Mouse (Mus musculus) MEL (cell line): ENCODE measurements around the gene Erlec1. TPM values are rescaled to one million over a fixed set of nuclear protein-coding genes. Genes with fewer than 3 reads are reported as not detected.
A peak's percentile ranks its signal among the peaks of the same experiment; 100 is the strongest.

Source experiments
- DNase-seq: peaks from one replicate; pipeline ENCODE4 v3.0.0; 2011; ENCODE audit warnings: low read depth, low spot score
- H3K27ac ChIP-seq: 2 replicates; pipeline ENCODE4 v1.5.1; 2012; ENCODE audit warnings: low read depth, mild to moderate bottlenecking, control low read depth, low read length, moderate library complexity; ENCODE audit not compliant: control insufficient read depth
- H3K27me3 ChIP-seq, 2 experiments: fragments of 150-350 bp in 1 of 2; sonication (generic) in 1 of 2; 2 replicates each; pipeline ENCODE4 v1.6.1; 2012; ENCODE audit warnings: low read length in 2 of 2, mild to moderate bottlenecking in 2 of 2, improper control_type of control experiment in 1 of 2, moderate library complexity in 1 of 2; ENCODE audit not compliant: insufficient read depth in 2 of 2, control insufficient read depth in 1 of 2
- H3K36me3 ChIP-seq, 2 experiments: 2 replicates each; pipeline ENCODE4 v1.6.1; 2012 to 2014; ENCODE audit warnings: low read length in 2 of 2, improper control_type of control experiment in 1 of 2, inconsistent platforms in 1 of 2, mild to moderate bottlenecking in 1 of 2; ENCODE audit not compliant: insufficient read depth in 2 of 2, control insufficient read depth in 1 of 2
- H3K4me1 ChIP-seq, 2 experiments: fragments of 150-350 bp in 1 of 2; sonication (generic) in 1 of 2; 2 replicates each; pipeline ENCODE4 v1.6.1; 2012; ENCODE audit warnings: low read length in 2 of 2, improper control_type of control experiment in 1 of 2, mild to moderate bottlenecking in 1 of 2; ENCODE audit not compliant: insufficient read depth in 2 of 2, control insufficient read depth in 1 of 2
- H3K4me3 ChIP-seq, 2 experiments: fragments of 150-350 bp in 1 of 2; sonication (generic) in 1 of 2; 2 replicates each; pipeline ENCODE4 v1.5.1; 2012; ENCODE audit warnings: low read depth in 2 of 2, low read length in 2 of 2, mild to moderate bottlenecking in 2 of 2, moderate library complexity in 2 of 2, control low read depth in 1 of 2, improper control_type of control experiment in 1 of 2; ENCODE audit not compliant: control insufficient read depth in 1 of 2, insufficient read depth in 1 of 2
- H3K79me2 ChIP-seq: 2 replicates; pipeline ENCODE4 v1.6.1; 2012; ENCODE audit warnings: mild to moderate bottlenecking, low read length, moderate library complexity; ENCODE audit not compliant: control insufficient read depth, poor library complexity, insufficient read depth
- H3K9ac ChIP-seq: 2 replicates; pipeline ENCODE4 v1.6.1; 2012; ENCODE audit warnings: low read depth, mild to moderate bottlenecking, control low read depth, low read length, moderate library complexity; ENCODE audit not compliant: control insufficient read depth, poor library complexity, severe bottlenecking
- H3K9me3 ChIP-seq: fragments of 150-350 bp; sonication (generic); replicated peaks from 2 replicates; pipeline ENCODE4 v1.6.1; 2012; ENCODE audit warnings: mild to moderate bottlenecking, low read length, improper control_type of control experiment, moderate library complexity; ENCODE audit not compliant: insufficient read depth
- CHD1 ChIP-seq: IDR thresholded peaks from 2 replicates; pipeline ENCODE4 v1.6.1; 2012; ENCODE audit warnings: low read depth, mild to moderate bottlenecking, inconsistent platforms, low read length, improper control_type of control experiment
- CHD2 ChIP-seq: IDR thresholded peaks from 2 replicates; pipeline ENCODE4 v1.6.1; 2011; ENCODE audit warnings: low read length, improper control_type of control experiment
- CTCF ChIP-seq, 3 experiments: IDR thresholded peaks in 2 of 3; conservative IDR thresholded peaks in 1 of 3; 2 replicates each; pipeline ENCODE4 v1.5.1; 2011 to 2012; ENCODE audit warnings: low read length in 3 of 3, low read depth in 2 of 3, mild to moderate bottlenecking in 2 of 3, improper control_type of control experiment in 1 of 3, inconsistent platforms in 1 of 3, mixed read lengths in 1 of 3, moderate library complexity in 1 of 3; ENCODE audit not compliant: control insufficient read depth in 1 of 3, insufficient read depth in 1 of 3, poor library complexity in 1 of 3, severe bottlenecking in 1 of 3
- E2F4 ChIP-seq: IDR thresholded peaks from 2 replicates; pipeline ENCODE4 v1.6.1; 2011; ENCODE audit warnings: low read depth, low read length, improper control_type of control experiment, borderline replicate concordance
- EP300 ChIP-seq, 2 experiments: IDR thresholded peaks; 2 replicates each; pipeline ENCODE4 v1.6.1; 2011; ENCODE audit warnings: improper control_type of control experiment in 2 of 2, low read length in 2 of 2, low read depth in 1 of 2, mild to moderate bottlenecking in 1 of 2
- ETS1 ChIP-seq: IDR thresholded peaks from 2 replicates; pipeline ENCODE4 v1.6.1; 2012; ENCODE audit warnings: low read depth, mild to moderate bottlenecking, inconsistent platforms, low read length, improper control_type of control experiment, moderate library complexity
- GABPA ChIP-seq: IDR thresholded peaks from 2 replicates; pipeline ENCODE4 v1.6.1; 2012; ENCODE audit warnings: low read depth, mild to moderate bottlenecking, inconsistent platforms, low read length, improper control_type of control experiment, moderate library complexity
- GATA1 ChIP-seq: IDR thresholded peaks from 2 replicates; pipeline ENCODE4 v1.6.1; 2011; ENCODE audit warnings: low read depth, low read length, improper control_type of control experiment
- HCFC1 ChIP-seq: IDR thresholded peaks from 2 replicates; pipeline ENCODE4 v1.6.1; 2012; ENCODE audit warnings: low read depth, mild to moderate bottlenecking, inconsistent platforms, low read length, improper control_type of control experiment, moderate library complexity
- JUND ChIP-seq: IDR thresholded peaks from 2 replicates; pipeline ENCODE4 v1.6.1; 2011; ENCODE audit warnings: low read depth, mild to moderate bottlenecking, improper control_type of control experiment, low read length
- KAT2A ChIP-seq: conservative IDR thresholded peaks from 2 replicates; pipeline ENCODE4 v1.6.1; 2012; ENCODE audit warnings: low read depth, low read length, improper control_type of control experiment, inconsistent platforms
- MAFK ChIP-seq: IDR thresholded peaks from 2 replicates; pipeline ENCODE4 v1.6.1; 2011; ENCODE audit warnings: low read depth, mild to moderate bottlenecking, low read length, improper control_type of control experiment, borderline replicate concordance
- MAX ChIP-seq: IDR thresholded peaks from 2 replicates; pipeline ENCODE4 v1.6.1; 2011; ENCODE audit warnings: low read length, improper control_type of control experiment
- MEF2A ChIP-seq: IDR thresholded peaks from 2 replicates; pipeline ENCODE4 v1.6.1; 2014; ENCODE audit warnings: low read depth, mild to moderate bottlenecking, inconsistent platforms, low read length, improper control_type of control experiment; ENCODE audit not compliant: poor library complexity, insufficient replicate concordance, severe bottlenecking; ENCODE audit errors: extremely low read depth
- MXI1 ChIP-seq: IDR thresholded peaks from 2 replicates; pipeline ENCODE4 v1.6.1; 2011; ENCODE audit warnings: mild to moderate bottlenecking, low read depth, low read length, improper control_type of control experiment
- MYB ChIP-seq: IDR thresholded peaks from 2 replicates; pipeline ENCODE4 v1.6.1; 2011; ENCODE audit warnings: mild to moderate bottlenecking, low read depth, low read length, improper control_type of control experiment
- MYC ChIP-seq: IDR thresholded peaks from 2 replicates; pipeline ENCODE4 v1.6.1; 2011; ENCODE audit warnings: low read depth, mild to moderate bottlenecking, low read length, improper control_type of control experiment, moderate library complexity
- NELFE ChIP-seq: IDR thresholded peaks from 2 replicates; pipeline ENCODE4 v1.6.1; 2011; ENCODE audit warnings: low read depth, low read length, improper control_type of control experiment
- NRF1 ChIP-seq: IDR thresholded peaks from 2 replicates; pipeline ENCODE4 v1.6.1; 2014; ENCODE audit warnings: low read depth, mild to moderate bottlenecking, inconsistent platforms, low read length, improper control_type of control experiment, moderate library complexity; ENCODE audit not compliant: poor library complexity, insufficient read depth, severe bottlenecking
- POLR2A ChIP-seq, 2 experiments: IDR thresholded peaks; 2 replicates each; pipeline ENCODE4 v1.6.1; 2011 to 2012; ENCODE audit warnings: low read length in 2 of 2, mild to moderate bottlenecking in 2 of 2, control low read depth in 1 of 2, improper control_type of control experiment in 1 of 2, low read depth in 1 of 2, moderate library complexity in 1 of 2; ENCODE audit not compliant: control insufficient read depth in 1 of 2, insufficient read depth in 1 of 2, poor library complexity in 1 of 2
- POLR2AphosphoS2 ChIP-seq: IDR thresholded peaks from 2 replicates; pipeline ENCODE4 v1.6.1; 2011; ENCODE audit warnings: low read length, improper control_type of control experiment
- POLR2AphosphoS5 ChIP-seq: IDR thresholded peaks from 2 replicates; pipeline ENCODE4 v1.6.1; 2012; ENCODE audit warnings: low read depth, borderline replicate concordance, mild to moderate bottlenecking, inconsistent platforms, low read length, moderate library complexity, mixed read lengths
- RAD21 ChIP-seq: IDR thresholded peaks from 2 replicates; pipeline ENCODE4 v1.6.1; 2011; ENCODE audit warnings: mild to moderate bottlenecking, low read depth, low read length, improper control_type of control experiment
- RCOR1 ChIP-seq: IDR thresholded peaks from 2 replicates; pipeline ENCODE4 v1.6.1; 2012; ENCODE audit warnings: low read depth, mild to moderate bottlenecking, inconsistent platforms, low read length, improper control_type of control experiment
- SIN3A ChIP-seq: IDR thresholded peaks from 2 replicates; pipeline ENCODE4 v1.6.1; 2012; ENCODE audit warnings: low read length, improper control_type of control experiment, inconsistent platforms
- SMC3 ChIP-seq: IDR thresholded peaks from 2 replicates; pipeline ENCODE4 v1.6.1; 2011; ENCODE audit warnings: low read depth, low read length, improper control_type of control experiment
- TAL1 ChIP-seq: IDR thresholded peaks from 2 replicates; pipeline ENCODE4 v1.6.1; 2012; ENCODE audit warnings: mild to moderate bottlenecking, inconsistent platforms, low read length, moderate library complexity, mixed read lengths
- TBP ChIP-seq: IDR thresholded peaks from 2 replicates; pipeline ENCODE4 v1.8.0; 2011; ENCODE audit warnings: low read depth, low read length, improper control_type of control experiment
- TCF12 ChIP-seq: IDR thresholded peaks from 2 replicates; pipeline ENCODE4 v1.6.1; 2014; ENCODE audit warnings: low read depth, mild to moderate bottlenecking, inconsistent platforms, low read length, improper control_type of control experiment, moderate library complexity
- UBTF ChIP-seq: IDR thresholded peaks from 2 replicates; pipeline ENCODE4 v1.6.1; 2012; ENCODE audit warnings: low read depth, mild to moderate bottlenecking, inconsistent platforms, low read length, improper control_type of control experiment, moderate library complexity, borderline replicate concordance; ENCODE audit not compliant: insufficient read depth
- USF1 ChIP-seq: IDR thresholded peaks from 2 replicates; pipeline ENCODE4 v1.6.1; 2014; ENCODE audit warnings: low read depth, mild to moderate bottlenecking, inconsistent platforms, low read length, improper control_type of control experiment, moderate library complexity
- USF2 ChIP-seq, 2 experiments: IDR thresholded peaks; 2 replicates each; pipeline ENCODE4 v1.6.1; 2011 to 2012; ENCODE audit warnings: improper control_type of control experiment in 2 of 2, low read length in 2 of 2, borderline replicate concordance in 1 of 2, inconsistent platforms in 1 of 2, low read depth in 1 of 2, mild to moderate bottlenecking in 1 of 2; ENCODE audit not compliant: insufficient read depth in 1 of 2
- ZC3H11A ChIP-seq: IDR thresholded peaks from 2 replicates; pipeline ENCODE4 v1.6.1; 2012; ENCODE audit warnings: low read depth, mild to moderate bottlenecking, inconsistent platforms, low read length, improper control_type of control experiment
- ZKSCAN1 ChIP-seq: IDR thresholded peaks from 2 replicates; pipeline ENCODE4 v1.6.1; 2012; ENCODE audit warnings: low read depth, mild to moderate bottlenecking, inconsistent platforms, low read length, improper control_type of control experiment, moderate library complexity
- ZMIZ1 ChIP-seq: IDR thresholded peaks from 2 replicates; pipeline ENCODE4 v1.6.1; 2012; ENCODE audit warnings: low read depth, mild to moderate bottlenecking, inconsistent platforms, low read length, improper control_type of control experiment, moderate library complexity
- ZNF384 ChIP-seq: IDR thresholded peaks from 2 replicates; pipeline ENCODE4 v1.6.1; 2012; ENCODE audit warnings: low read depth, mild to moderate bottlenecking, inconsistent platforms, low read length, improper control_type of control experiment
- polyA plus RNA-seq, 2 experiments: library from polyadenylated mRNA; stranded (reverse) in 1 of 2; unstranded in 1 of 2; fragments of >175 nt in 1 of 2; fragments of >200 nt in 1 of 2; gene quantifications; 2 replicates each; pipeline versions ENCODE4 v1.2.1 to v1.2.4; 2012; ENCODE audit warnings: low replicate concordance in 2 of 2, low read depth in 1 of 2; ENCODE audit not compliant: insufficient read length in 2 of 2, insufficient read depth in 1 of 2, missing spikeins in 1 of 2
- total RNA-seq: library from RNA; depleted of rRNA; stranded (reverse); fragments of 300-350 nt; gene quantifications from 2 replicates; pipeline ENCODE4 v1.2.3, GENCODE M21; 2012

Erlec1 gene
- total and polyA plus RNA-seq, 3 experiments, result 6.7 to 22.3 TPM; not detected in 1

DNA sequence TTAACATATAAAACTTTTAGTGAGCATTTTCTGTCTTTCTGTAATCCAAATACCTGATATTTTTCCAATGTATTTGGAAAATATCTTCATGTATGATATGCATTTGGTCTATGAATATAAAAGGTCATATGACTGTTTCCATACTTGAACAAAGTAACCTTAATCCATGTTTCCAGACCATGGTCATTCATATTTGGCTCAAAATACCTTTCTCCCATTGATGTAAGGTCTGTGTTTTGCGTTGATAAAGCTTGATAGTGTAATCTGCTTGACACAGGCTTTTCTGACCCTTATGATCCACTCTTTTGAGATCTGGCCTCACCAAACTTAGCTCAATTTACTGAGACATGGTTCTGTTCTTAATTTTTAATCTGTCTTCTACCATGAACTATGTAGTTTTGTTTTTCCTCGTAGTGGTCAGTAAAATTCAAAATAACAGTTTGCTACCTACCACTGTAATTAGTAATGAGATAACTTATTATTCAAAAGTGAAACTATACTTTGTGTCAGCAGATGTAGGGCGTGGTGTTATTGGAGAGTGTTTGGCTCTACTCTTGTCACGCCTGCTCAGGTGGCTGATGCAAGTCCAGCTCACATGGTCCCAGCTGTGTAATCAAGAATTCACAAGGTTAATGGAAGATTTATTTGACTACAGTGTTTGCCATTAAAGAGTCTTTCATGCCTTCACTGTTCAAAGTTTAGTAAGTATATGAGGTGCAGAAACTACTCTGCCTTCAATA, 47.2 kb upstream of the Erlec1 start:
- Histone ChIP-seq H3K4me1 (peaks cover 24 to 33% of the 10 kb centered on the region in 2 experiments), H3K27me3 (no peaks in the 10 kb centered on the region), H3K36me3 (peaks cover 0 to 41% of the 10 kb centered on the region in 2 experiments; a peak in 2 of 4 replicates), H3K27ac (peak overlapping the region; percentile 90), H3K9me3 (no peaks in the 10 kb centered on the region), H3K9ac (peak overlapping the region; percentile 41), H3K4me3 (peak overlapping the region; percentile 24 to 72; a peak in 3 of 4 replicates), H3K79me2 (peaks cover 2% of the 10 kb centered on the region; the same call in 1 of the 2 replicates)
- no peak for TF ChIP-seq ZMIZ1
- no peak for TF ChIP-seq RAD21
- TF ChIP-seq POLR2A (IDR thresholded peaks at IDR 0.05; ENCODE audit: control insufficient read depth in 1 of 2, insufficient read depth in 1 of 2, low read depth in 1 of 2, low read length in 2 of 2, poor library complexity in 1 of 2), result no peak
- TF ChIP-seq ETS1, result peak; percentile 92
- TF ChIP-seq HCFC1, result peak; percentile 62
- TF ChIP-seq MEF2A, result peak; percentile 80; the same call in 1 of the 2 replicates
- no peak for TF ChIP-seq GABPA
- no peak for TF ChIP-seq JUND
- TF ChIP-seq NELFE, result no peak
- TF ChIP-seq NRF1, result no peak
- TF ChIP-seq EP300 (IDR thresholded peaks at IDR 0.05; ENCODE audit: low read depth in 1 of 2, low read length in 2 of 2), result peak; percentile 90 to 92
- no peak for TF ChIP-seq ZKSCAN1
- TF ChIP-seq CHD1, result no peak
- TF ChIP-seq TCF12, result peak; percentile 96
- no peak for TF ChIP-seq USF2 (IDR thresholded peaks at IDR 0.05; ENCODE audit: borderline replicate concordance in 1 of 2, insufficient read depth in 1 of 2, low read depth in 1 of 2, low read length in 2 of 2)
- no peak for TF ChIP-seq MYB
- no peak for TF ChIP-seq MAFK
- peak; percentile 88; the same call in 1 of the 2 replicates for TF ChIP-seq MYC
- peak; percentile 85 for TF ChIP-seq MAX
- TF ChIP-seq GATA1, result peak; percentile 95
- no peak for TF ChIP-seq ZNF384
- peak; percentile 8 for TF ChIP-seq KAT2A
- TF ChIP-seq USF1, result peak; percentile 80
- no peak for TF ChIP-seq UBTF
- no peak for TF ChIP-seq E2F4
- no peak; the same call in 1 of the 2 replicates for TF ChIP-seq RCOR1
- TF ChIP-seq CHD2, result no peak
- TF ChIP-seq TBP, result peak; percentile 35; the same call in 1 of the 2 replicates
- TF ChIP-seq TAL1, result peak; percentile 85
- TF ChIP-seq SIN3A, result peak; percentile 81
- TF ChIP-seq ZC3H11A, result no peak
- TF ChIP-seq POLR2AphosphoS5, result no peak
- TF ChIP-seq SMC3, result no peak
- peak; percentile 39; the same call in 1 of the 2 replicates for TF ChIP-seq POLR2AphosphoS2
- no peak for TF ChIP-seq CTCF (IDR thresholded peaks at IDR 0.05 in 2 of 3, conservative IDR thresholded peaks at IDR 0.05 in 1 of 3; ENCODE audit: control insufficient read depth in 1 of 3, insufficient read depth in 1 of 3, low read depth in 2 of 3, low read length in 3 of 3, poor library complexity in 1 of 3, severe bottlenecking in 1 of 3)
- TF ChIP-seq MXI1, result peak; percentile 95
- DNase-seq, result peak; percentile 88
